Mouse (Mus musculus): ENCODE measurements at regions not wholly inside any gene's neighbourhood (a gene's known extent, or its start where the extent isn't known, plus 50 kb on each side); places are given as distances from the start of the nearest gene placed in this dataset.
A peak's percentile ranks its signal among the peaks of the same experiment; 100 is the strongest.

GRCm38 (mm10) chr10:99608477-99608876 is 151.0 kb downstream of the Csl start:
- no peak overlapping the region; the same call in 1 of the 2 replicates for H3K27ac ChIP-seq (ENCODE audit: insufficient read depth, low read length)
- H3K4me3 ChIP-seq (ENCODE audit: insufficient read depth, low read length): no peak overlapping the region
- no peak for TF ChIP-seq CTCF (IDR thresholded peaks at IDR 0.05; ENCODE audit: extremely low read depth, insufficient read depth, low read length)
- TF ChIP-seq POLR2A (IDR thresholded peaks at IDR 0.05; ENCODE audit: extremely low read depth, insufficient read depth, low read length): no peak
- H3K4me1 ChIP-seq (ENCODE audit: control insufficient read depth, insufficient read depth, low read length): no peaks in the 10 kb centered on the region

- TF ChIP-seq POLR2A (IDR thresholded peaks at IDR 0.05; ENCODE audit: extremely low read depth, insufficient read depth, low read length) (no peak), CTCF (IDR thresholded peaks at IDR 0.05; ENCODE audit: extremely low read depth, insufficient read depth, low read length) (no peak)
- H3K4me3 ChIP-seq (ENCODE audit: insufficient read depth, low read length): no peak overlapping the region
- no peaks in the 10 kb centered on the region for H3K4me1 ChIP-seq (ENCODE audit: control insufficient read depth, insufficient read depth, low read length)
- no peak overlapping the region for H3K27ac ChIP-seq (ENCODE audit: insufficient read depth, low read length)
Measured at GRCm38 (mm10) chr10:99609420-99609819, 150.0 kb downstream of the Csl start.

DNA sequence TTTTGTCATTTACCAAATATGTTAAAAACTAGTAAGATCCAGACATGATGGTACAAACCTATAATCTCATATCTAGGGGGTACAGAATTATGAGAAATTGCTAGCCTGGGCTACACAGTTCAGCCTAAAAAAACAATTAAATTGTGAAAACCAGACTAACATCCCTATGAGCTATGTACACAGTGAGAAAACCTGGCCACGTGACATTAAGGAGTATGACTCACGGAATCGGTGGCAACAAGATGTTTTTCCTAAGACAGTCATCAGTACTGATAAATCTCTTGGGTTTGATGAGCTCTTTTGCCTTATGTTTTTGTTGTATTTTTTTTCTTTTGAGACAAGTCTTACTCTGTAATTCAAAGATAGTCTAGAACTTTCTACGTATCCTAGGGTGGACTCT is 148.6 kb downstream of the Csl start:
- Histone ChIP-seq H3K27ac (ENCODE audit: insufficient read depth, low read length) (no peak overlapping the region), H3K4me1 (ENCODE audit: control insufficient read depth, insufficient read depth, low read length) (no peaks in the 10 kb centered on the region), H3K4me3 (ENCODE audit: insufficient read depth, low read length) (no peak overlapping the region)
- no peak for TF ChIP-seq POLR2A (IDR thresholded peaks at IDR 0.05; ENCODE audit: extremely low read depth, insufficient read depth, low read length)
- TF ChIP-seq CTCF (IDR thresholded peaks at IDR 0.05; ENCODE audit: extremely low read depth, insufficient read depth, low read length): no peak

DNA sequence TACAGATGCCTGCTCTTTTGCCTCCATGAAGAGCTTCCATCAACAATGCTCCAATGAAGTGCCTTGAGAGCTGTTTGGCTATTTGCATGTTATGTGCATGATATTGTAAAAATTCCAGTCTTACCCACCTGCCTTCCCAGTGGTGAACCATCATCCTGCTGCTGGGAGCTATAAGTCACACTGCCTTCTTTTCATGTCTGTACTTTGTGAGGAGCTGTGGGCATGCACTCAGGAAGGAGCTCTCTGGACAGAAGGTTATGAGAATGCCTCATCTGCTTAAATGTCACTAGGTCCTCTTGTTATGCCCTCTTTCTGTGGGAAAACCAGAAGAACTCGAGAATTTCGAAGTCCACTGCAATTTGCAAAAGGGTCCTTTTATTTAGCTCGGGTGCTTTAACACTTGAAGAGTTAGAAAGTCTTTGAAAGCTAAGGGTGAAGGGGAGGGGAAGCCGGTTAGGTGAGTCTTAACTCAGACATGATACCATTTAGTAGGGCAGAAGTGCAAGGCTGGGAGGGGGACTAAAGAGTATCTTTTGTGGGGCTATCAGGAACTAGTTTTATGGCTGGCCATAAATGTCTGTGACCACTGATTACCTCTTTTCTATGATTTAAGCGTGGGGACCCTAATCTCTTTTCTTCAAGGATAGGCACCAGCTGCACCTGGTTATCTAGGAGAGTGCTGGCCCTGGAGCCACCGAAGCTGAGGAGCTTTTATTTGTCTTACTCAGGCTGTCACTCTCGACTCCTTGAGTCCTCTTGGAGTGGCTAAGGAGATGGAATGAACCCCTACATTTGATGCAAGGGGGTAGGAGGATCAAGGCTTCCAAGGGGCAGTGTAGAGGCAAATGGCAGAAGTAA is 144.8 kb downstream of the Csl start:
- TF ChIP-seq POLR2A (IDR thresholded peaks at IDR 0.05; ENCODE audit: extremely low read depth, insufficient read depth, low read length) (no peak), CTCF (IDR thresholded peaks at IDR 0.05; ENCODE audit: extremely low read depth, insufficient read depth, low read length) (no peak)
- H3K4me3 ChIP-seq (ENCODE audit: insufficient read depth, low read length): no peak overlapping the region
- no peak overlapping the region for H3K27ac ChIP-seq (ENCODE audit: insufficient read depth, low read length)
- no peaks in the 10 kb centered on the region for H3K4me1 ChIP-seq (ENCODE audit: control insufficient read depth, insufficient read depth, low read length)

DNA sequence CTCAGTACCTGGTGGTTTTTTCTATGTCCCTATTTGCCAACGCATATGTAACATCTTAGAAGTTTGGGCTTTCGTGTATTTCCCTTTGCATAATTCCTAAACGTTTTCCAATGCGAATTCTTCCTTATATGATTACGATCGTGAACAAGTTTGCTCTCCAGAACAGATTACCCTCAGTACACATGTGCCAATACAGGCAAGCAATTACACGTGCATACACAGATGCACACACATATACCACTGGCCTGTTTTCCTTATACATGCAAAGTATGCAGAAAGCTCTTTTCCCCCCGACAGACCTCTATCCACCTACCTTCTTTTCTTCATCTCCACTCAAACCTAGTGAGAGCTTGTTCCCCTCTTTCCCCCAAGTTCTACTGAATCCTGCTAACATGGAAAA is 144.1 kb downstream of the Csl start:
- Histone ChIP-seq H3K4me3 (ENCODE audit: insufficient read depth, low read length) (no peak overlapping the region), H3K4me1 (ENCODE audit: control insufficient read depth, insufficient read depth, low read length) (no peaks in the 10 kb centered on the region), H3K27ac (ENCODE audit: insufficient read depth, low read length) (no peak overlapping the region)
- TF ChIP-seq POLR2A (IDR thresholded peaks at IDR 0.05; ENCODE audit: extremely low read depth, insufficient read depth, low read length) (no peak), CTCF (IDR thresholded peaks at IDR 0.05; ENCODE audit: extremely low read depth, insufficient read depth, low read length) (no peak)

GRCm38 (mm10) chr10:99615779-99616178 is 143.7 kb downstream of the Csl start:
- H3K27ac ChIP-seq (ENCODE audit: insufficient read depth, low read length): no peak overlapping the region
- no peaks in the 10 kb centered on the region for H3K4me1 ChIP-seq (ENCODE audit: control insufficient read depth, insufficient read depth, low read length)
- peak; percentile 100 for TF ChIP-seq CTCF (IDR thresholded peaks at IDR 0.05; ENCODE audit: extremely low read depth, insufficient read depth, low read length)
- TF ChIP-seq POLR2A (IDR thresholded peaks at IDR 0.05; ENCODE audit: extremely low read depth, insufficient read depth, low read length): no peak
- no peak overlapping the region for H3K4me3 ChIP-seq (ENCODE audit: insufficient read depth, low read length)

DNA sequence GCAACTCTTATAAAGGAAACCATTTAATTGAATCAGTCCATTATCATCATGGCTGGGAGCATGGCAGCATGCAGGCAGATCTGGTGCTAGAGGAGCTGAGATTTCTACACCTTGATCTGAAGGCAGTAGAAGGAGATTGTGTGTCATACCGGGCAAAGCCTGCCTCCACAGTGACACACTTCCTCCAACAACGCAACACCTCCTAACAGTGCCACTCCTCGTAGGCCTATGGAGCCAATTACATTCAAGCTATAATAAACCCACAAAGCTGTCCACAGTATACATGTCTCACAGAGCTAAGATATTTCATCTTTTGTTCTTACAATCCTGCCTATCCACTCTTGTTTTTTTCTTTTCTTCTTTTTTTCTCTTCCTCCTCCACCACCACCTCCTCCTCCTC is 141.8 kb downstream of the Csl start:
- TF ChIP-seq POLR2A (IDR thresholded peaks at IDR 0.05; ENCODE audit: extremely low read depth, insufficient read depth, low read length) (no peak), CTCF (IDR thresholded peaks at IDR 0.05; ENCODE audit: extremely low read depth, insufficient read depth, low read length) (no peak)
- H3K4me1 ChIP-seq (ENCODE audit: control insufficient read depth, insufficient read depth, low read length): no peaks in the 10 kb centered on the region
- no peak overlapping the region for H3K4me3 ChIP-seq (ENCODE audit: insufficient read depth, low read length)
- no peak overlapping the region for H3K27ac ChIP-seq (ENCODE audit: insufficient read depth, low read length)

- no peak for TF ChIP-seq POLR2A (IDR thresholded peaks at IDR 0.05; ENCODE audit: extremely low read depth, insufficient read depth, low read length)
- TF ChIP-seq CTCF (IDR thresholded peaks at IDR 0.05; ENCODE audit: extremely low read depth, insufficient read depth, low read length): peak; percentile 95
- H3K4me3 ChIP-seq (ENCODE audit: insufficient read depth, low read length): no peak overlapping the region
- H3K4me1 ChIP-seq (ENCODE audit: control insufficient read depth, insufficient read depth, low read length): no peaks in the 10 kb centered on the region
- no peak overlapping the region for H3K27ac ChIP-seq (ENCODE audit: insufficient read depth, low read length)
Measured at GRCm38 (mm10) chr10:99619421-99620151, 139.9 kb downstream of the Csl start.

GRCm38 (mm10) chr10:99620489-99620888 is 139.0 kb downstream of the Csl start:
- H3K4me1 ChIP-seq (ENCODE audit: control insufficient read depth, insufficient read depth, low read length): no peaks in the 10 kb centered on the region
- no peak for TF ChIP-seq CTCF (IDR thresholded peaks at IDR 0.05; ENCODE audit: extremely low read depth, insufficient read depth, low read length)
- TF ChIP-seq POLR2A (IDR thresholded peaks at IDR 0.05; ENCODE audit: extremely low read depth, insufficient read depth, low read length): no peak
- H3K4me3 ChIP-seq (ENCODE audit: insufficient read depth, low read length): no peak overlapping the region
- H3K27ac ChIP-seq (ENCODE audit: insufficient read depth, low read length): no peak overlapping the region

DNA sequence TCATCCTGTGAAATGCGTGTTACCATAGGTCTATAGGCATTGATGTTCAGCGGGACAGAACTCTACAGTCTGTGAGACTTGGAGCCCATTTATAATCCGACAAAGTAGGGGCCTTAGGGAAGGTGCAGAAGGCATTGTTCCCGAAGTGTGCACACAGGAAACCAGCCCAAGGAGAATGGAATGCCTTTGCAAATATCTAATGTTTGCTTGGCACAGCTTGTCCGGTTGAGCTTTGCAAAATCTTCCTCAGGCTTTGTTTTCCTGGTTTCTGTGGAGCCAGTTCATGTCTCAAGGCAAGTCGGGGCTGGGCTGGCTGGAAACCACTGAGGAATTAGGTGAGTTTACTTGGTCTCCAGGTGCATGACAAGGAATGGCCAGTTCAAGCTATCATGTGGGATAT is 132.1 kb downstream of the Csl start:
- Histone ChIP-seq H3K4me1 (ENCODE audit: control insufficient read depth, insufficient read depth, low read length) (no peaks in the 10 kb centered on the region), H3K27ac (ENCODE audit: insufficient read depth, low read length) (no peak overlapping the region), H3K4me3 (ENCODE audit: insufficient read depth, low read length) (no peak overlapping the region)
- TF ChIP-seq POLR2A (IDR thresholded peaks at IDR 0.05; ENCODE audit: extremely low read depth, insufficient read depth, low read length) (no peak), CTCF (IDR thresholded peaks at IDR 0.05; ENCODE audit: extremely low read depth, insufficient read depth, low read length) (no peak)

Measured in cortical plate, adult 2 months (tissue).